Mouse (Mus musculus) 3134 (cell line): ENCODE data around the gene Dnajc4.

Source experiments
- DNase-seq: peaks from one replicate; pipeline ENCODE4 v3.0.0-alpha.2; 2011; ENCODE audit warnings: low spot score; ENCODE audit not compliant: insufficient read length; ENCODE audit errors: extremely low read depth

Gene Dnajc4

DNA sequence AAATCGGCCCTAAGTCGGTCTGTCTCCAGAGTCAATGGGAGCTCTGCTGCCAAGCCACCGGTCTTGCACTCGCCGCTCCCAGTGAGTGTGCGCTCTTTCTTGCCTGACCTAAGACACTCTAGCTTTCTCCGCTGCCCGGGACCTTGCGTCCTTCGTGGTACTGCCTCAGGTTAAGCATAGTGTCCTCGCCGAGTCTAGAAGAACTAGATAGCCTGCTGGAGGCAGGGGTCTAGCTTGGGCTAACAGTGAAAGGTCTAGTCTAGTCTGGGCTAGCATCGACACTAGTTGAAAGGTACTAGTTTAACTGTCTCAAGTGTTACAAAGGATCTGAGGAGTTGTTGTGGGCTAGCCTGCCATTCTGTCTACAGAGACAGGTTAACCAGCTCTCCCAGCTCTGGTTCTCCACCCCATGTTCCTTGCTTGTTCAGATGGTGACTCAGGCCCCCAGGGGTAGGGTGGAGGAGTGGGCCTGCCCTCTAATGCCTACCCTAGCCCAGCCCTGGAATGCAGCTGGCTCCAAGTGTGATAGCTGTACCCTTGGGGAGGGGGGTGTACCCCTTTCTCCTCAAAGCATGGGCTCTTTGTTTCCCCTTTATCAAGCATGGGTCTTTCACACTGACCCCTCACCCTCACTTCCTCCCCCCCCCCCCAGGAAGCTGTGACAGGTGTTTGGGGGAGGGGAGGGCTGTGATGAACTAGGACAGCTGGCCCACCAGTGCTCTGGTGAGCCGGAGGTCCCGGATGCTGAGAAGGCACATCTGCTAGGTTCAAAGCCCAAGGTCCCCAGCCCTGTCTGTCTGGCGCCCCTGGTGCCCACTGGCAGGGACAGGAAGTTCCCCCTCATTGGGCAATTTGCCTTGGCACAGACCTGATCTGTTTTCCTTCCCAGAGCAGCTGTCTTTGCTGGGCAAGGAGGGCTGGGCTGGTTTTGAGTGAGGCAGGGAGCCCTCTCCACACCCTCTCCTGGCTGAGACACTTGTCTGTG is 16.5 kb downstream of the Dnajc4 start, which contains the start of gene Plcb3:
Gene Plcb3 (minus strand): TSS at position 934 of the 985 bp plus-strand sequence.
- DNase-seq, result peak; percentile 72

DNA sequence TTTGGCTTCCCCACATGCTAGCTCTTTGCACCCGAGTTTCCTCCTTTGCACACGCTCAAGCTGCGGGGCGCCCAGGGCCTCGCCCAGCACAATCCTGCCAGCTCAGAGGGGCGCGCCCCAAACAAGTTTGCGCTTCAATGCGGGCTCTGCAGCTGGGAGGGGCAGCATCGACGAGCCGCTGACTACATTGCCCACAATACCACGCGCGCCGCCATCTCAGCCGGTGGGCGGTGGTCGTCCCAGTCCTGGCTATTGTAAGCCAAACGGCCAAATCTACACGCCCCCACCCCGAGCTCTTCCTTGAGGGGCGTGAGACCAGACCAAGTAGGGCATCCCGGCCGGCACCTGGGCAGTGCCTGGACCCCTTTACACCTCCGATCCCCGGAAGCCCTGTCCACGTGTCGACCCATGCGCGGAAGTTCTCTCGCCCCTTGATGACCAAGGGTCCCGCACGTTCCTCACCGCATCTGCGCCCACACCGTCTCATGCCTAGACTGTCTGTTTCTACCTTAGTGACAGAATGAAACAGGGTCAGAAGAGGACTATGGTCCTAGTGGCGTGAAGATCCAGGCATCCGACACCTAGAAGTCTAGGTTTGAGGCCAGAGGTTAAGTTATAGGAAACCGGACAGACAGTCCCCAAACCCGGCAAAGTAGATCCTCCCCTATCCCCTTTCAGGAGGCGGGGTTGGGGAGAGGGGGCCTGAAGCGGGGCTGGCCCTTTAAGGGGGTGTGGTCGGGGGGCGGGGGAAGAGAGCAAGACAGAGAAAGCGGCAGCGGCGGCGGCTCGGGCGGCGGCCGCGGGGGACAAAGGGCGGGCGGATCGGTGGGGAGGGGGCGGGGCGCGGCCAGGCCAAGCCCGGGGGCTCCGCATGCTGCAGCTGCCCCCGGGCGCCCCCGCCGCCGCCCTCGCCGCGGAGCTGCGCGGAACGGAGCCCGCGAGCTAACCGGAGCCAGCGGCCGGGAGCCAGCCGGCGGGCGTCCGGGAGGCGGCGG is 17.9 kb downstream of the Dnajc4 start, which contains the start of gene Ppp1r14b:
Gene Ppp1r14b (plus strand): TSS at position 758 of the 995 bp plus-strand sequence.
- DNase-seq, result peak; percentile 85

DNA sequence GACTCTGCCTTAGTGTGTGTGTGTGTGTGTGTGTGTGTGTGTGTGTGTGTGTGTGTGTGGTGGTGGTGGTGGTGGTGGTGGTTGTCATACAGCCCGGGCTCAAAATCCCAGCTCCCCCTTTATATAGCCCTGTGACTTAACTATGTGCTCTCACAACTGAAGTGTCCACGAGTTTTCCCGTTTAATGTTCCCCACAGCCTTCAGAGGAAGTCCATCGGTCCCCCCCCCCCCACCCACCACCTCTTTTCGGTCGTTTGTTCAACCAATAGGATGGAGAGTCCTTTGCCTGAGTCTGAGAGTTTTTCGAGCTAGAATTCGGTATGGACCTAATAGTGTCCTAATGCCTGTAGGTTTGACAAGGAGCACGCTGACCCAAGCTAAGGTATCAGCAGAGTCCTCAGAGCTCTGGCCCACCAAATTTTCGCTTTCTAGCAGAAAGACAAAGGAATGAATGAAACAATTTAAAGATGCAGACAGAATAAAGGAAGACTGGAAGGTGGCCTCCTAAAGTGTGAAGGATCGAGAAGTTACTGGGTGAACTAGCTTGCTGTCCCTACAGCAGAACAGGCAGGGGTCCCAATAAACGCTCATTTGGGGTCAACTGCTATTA is 18.7 kb downstream of the Dnajc4 start:
- DNase-seq, result no peak

DNA sequence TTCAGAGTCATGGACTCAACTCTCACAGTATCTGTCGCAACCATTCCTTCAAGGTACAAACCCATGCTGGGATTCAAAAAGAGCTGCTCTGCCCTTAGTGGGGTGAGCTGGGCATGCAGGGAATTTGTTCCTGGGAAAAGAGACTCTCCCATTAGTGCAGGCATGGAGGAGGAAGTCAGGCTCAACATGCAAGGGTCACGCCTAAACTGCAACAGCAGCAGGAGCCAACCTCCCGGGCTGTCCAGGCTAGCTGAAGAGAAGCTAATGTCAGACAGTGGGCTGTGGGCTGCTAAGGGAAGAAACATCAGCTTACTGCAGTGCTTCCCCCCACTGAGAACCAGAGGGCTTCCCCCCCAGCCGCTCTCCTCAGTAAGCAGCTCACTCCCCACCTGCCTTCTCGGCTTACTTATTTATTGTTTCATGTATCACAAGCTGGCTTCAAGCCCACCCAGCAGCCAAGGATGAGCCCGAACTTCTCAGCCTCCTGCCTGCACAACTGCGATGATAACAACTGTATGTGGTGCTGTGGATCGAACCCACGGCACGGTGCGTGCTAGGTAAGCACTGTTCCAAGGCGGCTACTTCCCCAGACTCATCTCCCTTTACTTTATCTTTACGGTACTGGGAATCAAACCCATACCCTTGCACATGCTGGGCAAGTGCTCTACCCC is 20.0 kb downstream of the Dnajc4 start:
- DNase-seq, result no peak

DNA sequence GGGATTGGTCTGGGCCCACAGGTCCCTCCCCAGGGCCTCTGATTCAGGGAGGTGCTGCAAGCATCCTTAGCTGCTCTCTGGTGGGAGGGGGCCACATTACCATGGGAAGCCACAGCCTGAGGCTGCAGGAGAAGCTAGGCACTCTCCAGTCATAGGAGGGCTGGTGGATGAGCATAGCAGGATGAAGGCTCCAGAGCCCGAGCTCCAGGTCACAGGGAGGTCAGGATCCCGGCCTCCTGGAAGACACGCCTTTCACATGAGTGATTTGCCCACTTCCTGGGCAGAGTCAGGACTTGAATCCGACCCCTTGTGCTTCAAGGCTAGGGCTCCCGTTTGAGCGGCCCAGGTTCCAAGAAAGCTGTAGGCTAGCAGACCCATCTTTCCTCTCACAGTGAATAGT is 20.7 kb downstream of the Dnajc4 start:
- peak; percentile 43 for DNase-seq

DNA sequence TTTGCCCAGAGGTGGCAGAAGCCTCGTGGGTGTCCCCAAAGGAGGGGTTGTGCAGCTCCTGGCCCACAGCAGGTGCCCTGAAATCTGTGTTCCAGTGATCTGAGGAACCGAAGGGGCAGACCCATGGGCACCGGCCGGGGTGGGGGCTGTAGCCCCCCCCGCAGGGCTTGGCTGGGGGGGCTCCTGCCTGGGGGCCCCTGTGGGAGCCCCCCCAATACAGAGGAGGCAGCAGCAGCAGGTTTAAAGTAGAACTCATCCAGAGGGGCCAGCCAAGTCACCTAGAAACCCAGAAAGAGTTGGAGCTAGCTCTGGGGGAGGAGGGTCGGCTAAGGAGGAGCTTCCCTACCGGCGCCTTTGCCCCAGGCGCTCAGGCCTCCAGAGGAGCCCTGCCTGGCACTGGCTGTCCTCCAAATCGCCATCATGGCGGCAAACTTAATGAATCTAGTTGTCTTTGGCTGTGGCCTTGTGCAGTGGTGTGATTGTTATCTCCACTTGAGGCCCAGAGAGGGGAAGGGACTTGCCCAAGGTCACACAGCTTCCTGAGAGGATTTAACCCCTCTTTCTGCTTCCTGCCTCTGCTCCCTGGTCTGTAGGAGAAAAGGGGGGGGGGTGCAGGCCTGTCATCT is 21.8 kb downstream of the Dnajc4 start:
- DNase-seq, result no peak

DNA sequence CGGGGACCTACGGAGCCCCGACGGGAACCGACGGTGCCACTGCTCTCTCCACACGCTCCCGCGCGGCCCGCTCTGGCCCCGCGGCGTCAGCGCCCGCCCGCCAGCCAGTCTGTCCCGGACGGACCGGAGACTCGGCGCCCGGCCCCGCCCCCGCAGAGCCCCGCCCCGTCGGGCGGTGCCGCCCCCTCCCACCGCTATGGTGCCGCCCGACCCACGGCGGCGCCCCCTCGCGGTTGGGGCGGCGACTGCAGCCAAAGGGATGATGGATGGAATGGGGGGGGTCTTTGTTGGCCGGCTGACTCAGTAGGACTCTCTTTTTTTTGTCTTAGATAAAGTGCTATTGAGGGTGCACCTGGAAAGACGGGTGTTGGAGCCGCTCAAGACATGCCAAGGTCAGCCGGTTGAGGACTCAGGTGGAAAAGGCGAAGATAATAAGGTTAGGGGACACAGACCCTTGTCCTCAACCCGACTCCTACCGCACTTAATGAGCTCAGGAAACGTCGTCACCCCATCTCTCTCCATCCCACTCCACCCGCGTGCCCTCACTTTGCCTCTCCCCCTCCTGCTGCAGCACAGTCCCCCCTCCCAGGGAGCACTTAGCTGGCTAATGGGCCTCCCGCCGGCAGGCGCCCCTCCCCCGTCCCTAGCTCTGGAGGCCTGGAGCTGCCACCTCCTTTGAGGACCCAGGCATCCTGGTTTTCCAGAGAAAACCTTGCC is 22.5 kb downstream of the Dnajc4 start:
- DNase-seq, result peak; percentile 77

DNA sequence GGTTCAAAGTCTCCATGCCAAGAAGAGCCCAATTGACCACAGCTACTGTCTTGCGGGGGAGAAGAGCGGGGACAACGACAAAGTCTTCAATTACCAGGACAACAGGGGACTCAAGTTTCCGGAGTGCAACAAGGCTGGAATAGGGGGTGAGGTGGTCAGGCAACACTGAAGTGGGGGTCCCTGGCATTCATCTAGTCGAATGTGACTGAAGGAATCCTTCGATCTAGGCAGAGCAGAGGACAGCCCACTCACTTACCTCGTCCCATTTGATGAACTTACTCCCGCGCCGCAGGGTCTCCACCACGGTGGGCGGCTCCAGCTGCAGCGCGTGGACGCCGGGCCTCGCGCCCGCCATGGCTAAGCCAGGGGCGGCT is 23.1 kb downstream of the Dnajc4 start:
- no peak for DNase-seq

DNA sequence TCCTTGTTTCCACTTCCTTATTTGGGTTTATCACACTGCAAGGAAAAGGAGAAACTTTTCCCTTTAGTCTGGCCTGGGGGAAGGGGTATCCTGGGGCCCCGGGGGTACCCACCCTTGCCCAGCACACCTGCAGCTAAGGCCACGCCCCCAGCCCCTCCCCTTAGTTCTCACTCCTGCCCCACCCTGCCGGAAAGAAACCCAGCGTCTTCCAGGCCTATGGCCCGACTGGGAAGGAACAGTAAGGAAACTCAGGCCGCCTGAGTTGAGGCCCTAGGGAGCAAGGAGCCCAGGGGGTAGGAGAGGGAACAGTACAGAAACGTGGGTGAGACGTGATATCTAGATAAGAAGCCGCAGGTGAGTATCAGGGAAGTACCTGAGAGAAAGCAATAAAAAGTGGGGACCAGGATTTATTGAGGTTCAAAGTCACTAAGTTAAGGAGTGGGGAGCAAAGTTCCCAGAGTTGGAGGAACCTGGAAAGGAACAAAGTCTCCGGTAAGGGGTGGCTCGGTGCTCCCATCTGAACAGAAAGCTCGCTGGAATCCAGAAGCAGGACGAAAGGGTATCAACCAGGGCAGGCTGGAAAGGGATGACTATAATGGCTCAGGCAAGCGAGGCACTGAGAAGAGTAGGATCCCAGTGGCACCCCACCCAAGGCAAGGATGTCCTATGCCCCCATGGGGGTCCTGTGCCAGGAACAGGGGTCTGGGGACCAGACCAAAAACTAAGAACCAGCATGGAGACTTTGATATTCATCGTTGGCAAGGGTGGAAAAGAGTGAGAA is 23.7 kb downstream of the Dnajc4 start:
- DNase-seq, result peak; percentile 43

DNA sequence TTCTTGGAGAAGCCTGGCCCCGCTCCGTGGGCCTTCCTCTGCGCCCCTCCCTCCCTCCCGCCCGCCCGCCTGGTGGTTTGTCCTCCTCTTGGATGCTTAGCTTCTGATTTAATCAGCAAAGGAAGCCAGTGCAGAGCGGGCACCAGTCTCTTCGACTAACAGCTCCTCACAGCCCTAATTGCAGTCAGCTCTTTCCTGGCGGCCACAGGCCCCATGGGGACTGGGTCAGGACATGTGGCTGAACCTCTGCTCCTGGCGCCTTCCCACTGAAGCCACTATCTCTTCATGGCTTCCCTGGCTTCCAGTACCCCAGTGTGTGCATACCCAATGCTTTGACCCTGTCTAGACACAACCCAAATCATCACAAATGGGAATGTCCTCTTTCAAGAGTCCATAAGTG is 35.9 kb downstream of the Dnajc4 start:
- DNase-seq, result no peak

DNA sequence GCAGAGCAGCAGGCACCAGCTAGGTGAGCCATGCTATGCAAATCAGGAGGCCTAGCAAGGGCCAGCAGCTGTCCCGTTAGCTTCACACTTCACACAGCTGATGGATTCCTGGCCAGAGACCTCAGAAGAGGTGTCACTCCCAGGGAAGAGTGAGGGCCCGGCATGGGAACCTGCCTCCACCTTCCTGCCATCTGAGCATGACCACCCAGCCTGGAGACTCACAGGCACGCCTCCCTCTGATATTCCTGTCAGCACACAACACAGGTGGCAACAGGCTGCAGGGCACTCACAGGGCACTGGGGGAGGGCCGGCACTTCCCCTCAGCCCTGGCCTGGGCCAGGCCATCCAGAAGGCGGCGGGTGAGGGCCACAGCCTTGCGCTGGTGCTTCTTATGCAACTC is 36.9 kb downstream of the Dnajc4 start:
- no peak for DNase-seq

DNA sequence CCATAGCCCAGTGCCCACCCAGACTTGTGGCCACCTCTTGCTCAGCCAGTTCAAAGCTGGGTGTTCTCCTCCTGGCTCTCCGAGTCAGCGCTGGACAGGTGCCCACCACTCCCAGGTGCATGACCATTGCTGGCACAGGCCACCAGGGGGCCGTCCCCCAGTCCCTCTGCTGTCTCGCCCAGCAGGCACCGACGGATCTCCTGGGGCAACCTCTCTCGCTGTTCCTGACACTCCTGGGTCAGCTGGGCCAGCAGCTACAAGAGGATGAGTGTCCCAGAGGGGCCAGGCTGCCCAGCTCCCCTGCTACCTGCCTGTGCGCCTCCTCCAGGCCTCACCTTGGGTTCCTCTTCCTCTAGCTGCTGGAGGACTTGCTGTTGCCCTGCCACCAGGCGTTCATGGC is 38.3 kb downstream of the Dnajc4 start:
- DNase-seq, result peak; percentile 42

DNA sequence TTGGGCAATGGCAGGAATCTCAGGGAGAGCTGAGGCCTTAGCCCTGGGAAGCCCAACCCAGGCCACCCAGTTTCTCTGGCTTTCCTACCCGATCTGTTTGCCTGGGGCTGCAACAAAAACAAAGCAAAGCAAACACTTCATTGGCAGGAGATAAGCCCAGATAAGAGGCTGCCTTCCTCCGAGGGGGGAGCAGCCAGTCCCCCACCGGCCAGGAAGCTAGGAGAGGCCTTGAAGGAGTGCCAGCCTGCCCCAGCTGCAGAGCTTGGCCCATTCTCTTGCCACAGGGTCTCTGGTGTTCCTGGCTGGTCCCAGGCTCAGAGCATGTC is 39.7 kb downstream of the Dnajc4 start:
- no peak for DNase-seq

DNA sequence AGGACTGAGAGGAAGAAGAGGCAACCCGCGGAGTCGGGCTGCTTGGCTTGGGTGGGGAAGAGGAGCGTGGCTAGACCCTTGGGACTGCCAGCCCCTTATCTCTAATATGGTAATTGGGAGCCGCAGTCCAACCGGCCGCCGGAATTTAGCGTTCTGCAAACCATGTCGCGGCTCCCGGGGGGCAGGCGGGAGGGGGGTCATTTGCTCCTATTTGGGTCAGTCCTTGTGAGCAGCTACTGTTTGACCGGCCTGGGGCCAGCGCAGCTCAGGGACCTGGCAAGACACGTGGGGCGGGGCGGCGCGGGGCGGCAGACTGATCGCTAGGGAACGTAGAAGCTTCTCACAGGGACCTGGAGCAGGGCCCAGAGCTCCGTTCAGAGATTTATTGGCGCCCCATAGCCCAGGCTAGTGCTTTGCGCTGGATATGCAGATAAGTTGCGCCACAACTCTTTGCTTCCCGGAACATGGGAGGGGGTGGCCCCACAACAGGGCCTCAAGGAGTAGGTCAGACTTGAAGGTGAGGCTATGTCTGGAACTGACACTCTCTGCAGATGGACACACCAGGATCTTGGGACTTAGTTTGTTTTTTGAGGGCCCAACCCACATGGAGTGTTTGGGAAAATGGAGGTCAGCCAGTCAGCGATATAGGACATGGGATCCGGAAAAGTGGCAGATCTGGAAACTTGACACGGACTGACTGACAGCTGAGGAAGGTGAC is 40.2 kb downstream of the Dnajc4 start:
- peak; percentile 82 for DNase-seq

DNA sequence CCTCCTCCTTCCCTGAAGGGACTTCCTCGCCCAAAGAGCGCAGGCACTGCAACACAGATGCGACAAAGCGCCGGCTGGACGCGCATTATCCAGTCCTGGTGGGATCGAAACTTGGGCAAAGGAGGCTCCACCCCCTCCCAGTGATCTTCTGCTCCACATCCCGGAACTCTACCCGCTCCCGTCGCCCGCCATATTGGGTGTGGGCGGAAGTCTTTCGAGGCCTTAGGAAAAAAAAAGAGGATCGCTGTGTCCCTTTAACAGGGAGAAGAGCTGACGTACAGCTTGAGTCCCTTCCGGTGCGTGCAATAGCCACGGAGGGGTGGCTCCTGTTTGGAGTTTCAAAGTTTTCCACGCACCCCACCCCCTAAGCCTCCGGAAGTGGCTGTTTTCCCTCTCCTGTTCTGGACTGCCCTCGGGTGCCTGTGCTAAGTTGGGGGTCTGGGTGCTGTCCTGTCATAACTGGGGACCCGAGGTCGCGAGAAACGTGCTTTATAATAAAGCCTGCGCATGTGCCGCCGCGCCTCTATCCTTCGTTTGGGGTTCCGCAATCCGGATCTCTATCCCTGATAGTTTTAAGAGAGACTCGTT is 40.9 kb downstream of the Dnajc4 start:
- DNase-seq, result peak; percentile 88

DNA sequence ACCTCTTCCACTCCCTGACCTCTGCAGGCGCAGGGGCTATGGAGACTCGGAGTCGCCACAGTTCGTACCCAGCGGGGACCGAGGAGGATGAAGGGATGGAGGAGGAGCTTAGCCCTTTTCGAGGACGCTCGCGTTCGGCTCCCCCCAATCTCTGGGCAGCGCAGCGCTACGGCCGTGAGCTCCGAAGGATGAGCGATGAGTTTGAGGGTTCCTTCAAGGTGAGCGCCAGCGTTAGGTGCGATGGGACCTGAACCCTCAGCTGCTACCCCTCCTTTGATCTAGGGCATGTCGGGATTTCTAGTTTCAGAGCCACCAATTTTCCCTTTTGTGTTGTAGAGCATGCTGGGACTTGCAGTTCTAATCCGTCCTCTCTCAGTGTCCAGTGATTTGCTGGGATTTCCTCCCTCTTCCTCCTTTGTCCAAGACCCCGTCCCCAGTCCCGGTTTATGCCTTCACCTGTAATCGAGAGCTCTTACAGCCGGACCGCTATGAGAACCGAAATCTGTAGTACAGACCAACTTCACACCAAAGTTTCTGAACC is 41.7 kb downstream of the Dnajc4 start:
- peak; percentile 74 for DNase-seq

DNA sequence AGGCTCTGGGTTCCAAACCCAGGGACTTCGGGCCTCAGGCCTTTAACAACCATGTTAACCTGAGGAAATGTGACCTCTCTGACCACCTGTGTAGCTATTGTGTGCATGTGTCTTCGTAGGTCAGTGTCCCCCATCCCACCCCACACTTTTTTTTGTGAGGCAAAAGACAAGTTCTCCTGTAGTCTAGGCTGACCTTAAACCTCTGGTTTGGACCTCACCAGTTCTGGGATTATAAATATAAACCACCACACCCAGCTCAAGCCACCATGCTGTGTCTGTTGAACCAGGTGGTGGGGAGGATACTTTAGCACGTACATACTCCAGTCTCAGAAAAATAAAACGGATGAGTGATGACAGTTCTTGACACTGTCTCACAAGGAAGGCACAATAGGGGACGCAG is 42.4 kb downstream of the Dnajc4 start:
- DNase-seq, result no peak
